Mouse (Mus musculus): Measurements from ENCODE around the gene Ppfia3.

The Ppfia3 gene

GRCm38 (mm10) chr7:45312686-45313453 lies 53.9 kb downstream of the Ppfia3 start:
- DNase-seq (ENCODE audit: low spot score in 2 of 2): no peak

- no peak for DNase-seq (ENCODE audit: low spot score in 2 of 2)
Measured at GRCm38 (mm10) chr7:45312023-45312422, 54.8 kb downstream of the Ppfia3 start.

DNA sequence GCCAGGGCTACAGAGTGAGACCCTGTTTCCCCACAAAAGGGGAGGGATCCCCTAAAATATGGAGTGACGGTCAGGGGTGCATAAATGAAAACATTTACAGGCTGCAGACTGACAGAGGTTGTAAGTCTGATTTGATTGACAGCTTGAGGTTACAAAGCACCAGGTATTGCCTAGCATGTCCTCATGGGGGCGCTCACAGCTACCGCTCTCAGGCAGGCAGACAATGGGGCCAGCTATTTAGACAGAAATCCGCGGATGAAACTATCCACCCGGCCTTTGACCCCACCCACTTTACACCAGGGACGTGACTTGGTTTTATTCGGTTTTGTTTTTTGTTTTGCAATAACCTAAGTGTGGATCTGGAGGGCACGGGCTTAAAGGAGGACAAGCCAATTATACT lies 57.4 kb downstream of the Ppfia3 start:
- DNase-seq (ENCODE audit: low spot score in 2 of 2): peak; percentile 56 to 78

- DNase-seq (ENCODE audit: low spot score in 2 of 2): no peak
Measured at GRCm38 (mm10) chr7:45308551-45309240, 58.1 kb downstream of the Ppfia3 start.

GRCm38 (mm10) chr7:45305275-45305674 lies 61.5 kb downstream of the Ppfia3 start:
- DNase-seq (ENCODE audit: low spot score in 2 of 2): peak; percentile 60 to 83

GRCm38 (mm10) chr7:45304869-45305268 lies 62.0 kb downstream of the Ppfia3 start:
- DNase-seq (ENCODE audit: low spot score in 2 of 2): no peak

DNA sequence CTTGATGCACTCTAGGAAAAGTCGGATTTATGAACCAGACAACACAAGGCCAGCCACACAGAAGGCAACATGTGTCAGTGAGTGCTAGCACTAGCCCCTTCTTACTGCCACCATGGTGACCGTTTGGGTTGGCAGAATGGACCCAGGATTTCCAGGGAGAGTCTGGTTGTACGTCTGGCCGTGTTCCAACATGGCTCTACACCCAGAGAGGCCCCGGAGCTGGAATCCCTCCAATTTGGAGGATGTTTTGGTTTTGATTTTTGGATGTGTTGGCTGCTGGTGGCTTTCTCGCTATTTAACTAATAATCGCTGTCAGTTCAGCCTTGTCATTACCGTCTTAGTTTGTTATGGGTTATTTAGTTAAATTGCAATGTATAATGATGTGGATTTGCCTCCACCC lies 64.2 kb downstream of the Ppfia3 start:
- DNase-seq (ENCODE audit: low spot score in 2 of 2): no peak

- no peak for DNase-seq (ENCODE audit: low spot score in 2 of 2)
Measured at GRCm38 (mm10) chr7:45300270-45300669, 66.5 kb downstream of the Ppfia3 start.

- DNase-seq (ENCODE audit: low spot score in 2 of 2): peak in 1 of 2 experiments; percentile 58
Measured at GRCm38 (mm10) chr7:45299752-45300151, 67.1 kb downstream of the Ppfia3 start.

GRCm38 (mm10) chr7:45297563-45297962 lies 69.3 kb downstream of the Ppfia3 start:
- DNase-seq (ENCODE audit: low spot score in 2 of 2): no peak

- no peak for DNase-seq (ENCODE audit: low spot score in 2 of 2)
Measured at GRCm38 (mm10) chr7:45296626-45297025, 70.2 kb downstream of the Ppfia3 start.
